Mouse (Mus musculus) retina, postnatal 1 day (tissue): Measurements from ENCODE around the gene Sgk1.
"Not testable (repeated sequence)": the region's sequence is repeated elsewhere in the genome, so short reads cannot be mapped to it uniquely, and the experiment has no call there.

Experiments used
- DNase-seq: peaks from one replicate; pipeline ENCODE4 v3.0.0-alpha.2; 2012

Sgk1 gene

GRCm38 (mm10) chr10:21868623-21869022 is 13.4 kb upstream of the Sgk1 start:
- no peak for DNase-seq

- no peak for DNase-seq
Measured at GRCm38 (mm10) chr10:21881837-21882183, 174 bp upstream of the Sgk1 start.

- DNase-seq: peak; percentile 70
Measured at GRCm38 (mm10) chr10:21883587-21883986, 1.6 kb downstream of the Sgk1 start.

GRCm38 (mm10) chr10:21884534-21884933 is 2.5 kb downstream of the Sgk1 start:
- DNase-seq: peak; percentile 53

- DNase-seq: no peak
Measured at GRCm38 (mm10) chr10:21889141-21889765, 7.3 kb downstream of the Sgk1 start.

- no peak for DNase-seq
Measured at GRCm38 (mm10) chr10:21890293-21890692, 8.3 kb downstream of the Sgk1 start.

DNA sequence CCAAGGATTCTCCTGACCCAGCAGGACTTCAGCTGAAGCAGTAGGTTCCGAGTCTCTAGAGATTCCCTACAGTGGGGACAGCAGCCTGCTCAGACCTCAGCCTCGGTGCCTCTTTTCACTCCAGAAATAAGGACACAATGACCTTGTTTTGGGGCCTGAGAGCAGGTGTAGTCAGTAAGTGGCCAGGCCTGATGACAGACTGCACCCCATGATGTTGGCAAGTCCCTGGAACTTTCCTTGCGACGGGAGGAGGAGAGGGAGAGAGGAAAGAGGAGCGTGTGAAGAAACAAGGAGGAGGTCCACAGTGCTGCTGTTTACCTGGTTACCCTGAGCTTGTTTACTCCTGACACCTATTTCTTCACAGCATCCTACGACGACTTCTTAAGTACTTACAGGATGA is 9.5 kb downstream of the Sgk1 start:
- no peak for DNase-seq

GRCm38 (mm10) chr10:21892104-21892503 is 10.1 kb downstream of the Sgk1 start:
- DNase-seq: no peak

- DNase-seq: no peak
Measured at GRCm38 (mm10) chr10:21898417-21898816, 16.4 kb downstream of the Sgk1 start.

DNA sequence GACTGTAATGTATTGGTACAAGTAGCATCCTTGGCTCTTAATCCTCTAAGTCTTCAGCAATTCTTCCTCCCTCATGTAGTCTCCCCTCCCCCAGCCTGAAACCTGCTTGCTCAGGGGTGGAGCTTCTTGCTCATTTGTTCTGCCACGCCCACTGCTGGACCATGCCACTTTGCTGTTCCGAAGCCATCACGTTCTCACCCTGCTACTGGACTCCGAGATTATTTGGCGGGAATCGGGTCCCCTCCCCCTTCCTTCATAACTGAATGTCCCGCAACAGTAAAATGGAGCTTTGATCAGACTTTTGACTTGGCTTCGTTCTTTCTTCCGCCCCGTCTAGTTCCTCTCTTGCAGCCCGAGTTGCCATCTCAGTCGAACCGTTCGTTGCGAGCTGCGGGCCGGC is 16.9 kb downstream of the Sgk1 start:
- DNase-seq: not testable (repeated sequence)

- DNase-seq: no peak
Measured at GRCm38 (mm10) chr10:21899397-21899796, 17.4 kb downstream of the Sgk1 start.

GRCm38 (mm10) chr10:21902152-21903140 is 20.5 kb downstream of the Sgk1 start:
- DNase-seq: no peak

GRCm38 (mm10) chr10:21904151-21904550 is 22.2 kb downstream of the Sgk1 start:
- no peak for DNase-seq

GRCm38 (mm10) chr10:21905616-21906015 is 23.6 kb downstream of the Sgk1 start:
- DNase-seq: no peak

DNA sequence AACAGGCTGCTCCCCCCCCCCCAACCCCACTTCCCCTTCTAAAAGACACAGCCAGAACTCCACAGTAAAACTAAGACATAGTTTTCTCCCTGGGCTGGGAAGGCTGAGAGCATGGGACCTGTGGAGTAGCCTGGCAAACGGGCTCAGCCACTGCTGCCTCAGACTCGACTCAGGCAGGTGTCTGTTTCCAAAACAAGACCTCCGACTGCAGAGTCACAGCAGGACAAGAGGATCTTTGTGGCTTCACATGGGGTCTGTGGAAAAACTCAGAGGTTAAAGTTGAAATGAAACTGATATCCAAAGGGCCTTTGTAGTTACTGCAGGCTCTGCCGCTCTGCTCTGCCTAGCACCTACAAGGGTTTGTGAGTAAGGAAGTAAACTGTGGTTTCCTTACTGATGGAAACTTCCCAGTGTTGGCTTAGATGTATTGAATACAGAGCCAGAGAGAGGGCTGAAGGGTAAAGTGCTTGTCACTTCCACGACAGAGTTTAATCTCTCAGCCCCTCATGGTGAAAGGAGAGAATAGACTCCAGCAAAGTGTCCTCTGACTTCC is 25.0 kb downstream of the Sgk1 start:
- DNase-seq: no peak

GRCm38 (mm10) chr10:21907784-21908183 is 25.8 kb downstream of the Sgk1 start:
- DNase-seq: no peak

GRCm38 (mm10) chr10:21908686-21909085 is 26.7 kb downstream of the Sgk1 start:
- no peak for DNase-seq

GRCm38 (mm10) chr10:21910334-21910733 is 28.4 kb downstream of the Sgk1 start:
- no peak for DNase-seq

GRCm38 (mm10) chr10:21911303-21911947 is 29.4 kb downstream of the Sgk1 start:
- DNase-seq: no peak

- DNase-seq: no peak
Measured at GRCm38 (mm10) chr10:21914751-21915150, 32.8 kb downstream of the Sgk1 start.

DNA sequence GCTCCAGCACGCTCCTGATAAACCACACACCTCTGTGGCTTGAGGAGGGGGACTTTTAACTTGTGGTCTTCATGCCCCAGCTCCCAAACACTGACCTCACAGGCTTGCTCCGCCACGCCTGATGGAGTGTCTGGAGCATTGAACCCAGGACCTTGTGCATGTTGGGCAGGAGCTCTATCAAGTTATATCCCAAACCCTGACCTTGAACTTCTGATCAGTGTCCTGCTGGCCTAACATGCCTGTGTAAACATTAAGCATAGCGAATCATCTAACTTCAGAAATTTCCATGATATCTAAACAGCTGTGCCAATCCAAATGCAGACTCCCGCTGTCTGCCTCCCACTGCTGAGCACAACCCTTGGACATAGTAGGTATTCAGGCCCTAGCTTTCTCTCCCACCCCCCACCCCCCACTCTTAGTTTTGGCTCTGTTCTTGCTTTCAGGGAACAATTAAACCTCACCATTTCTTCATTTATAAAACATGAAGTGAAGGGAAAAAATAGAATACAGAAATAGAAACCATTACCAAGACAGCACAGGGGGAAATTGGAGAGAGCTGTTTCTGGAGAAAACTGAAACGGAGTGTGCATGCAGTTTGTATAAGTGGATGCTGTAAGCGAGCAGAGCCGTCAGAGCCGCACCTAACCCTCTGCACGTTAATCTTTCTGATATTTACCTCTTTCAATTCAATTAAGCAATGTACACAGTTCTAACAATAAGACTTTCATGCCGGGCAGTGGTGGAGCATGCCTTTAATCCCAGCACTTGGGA is 34.5 kb downstream of the Sgk1 start:
- no peak for DNase-seq

DNA sequence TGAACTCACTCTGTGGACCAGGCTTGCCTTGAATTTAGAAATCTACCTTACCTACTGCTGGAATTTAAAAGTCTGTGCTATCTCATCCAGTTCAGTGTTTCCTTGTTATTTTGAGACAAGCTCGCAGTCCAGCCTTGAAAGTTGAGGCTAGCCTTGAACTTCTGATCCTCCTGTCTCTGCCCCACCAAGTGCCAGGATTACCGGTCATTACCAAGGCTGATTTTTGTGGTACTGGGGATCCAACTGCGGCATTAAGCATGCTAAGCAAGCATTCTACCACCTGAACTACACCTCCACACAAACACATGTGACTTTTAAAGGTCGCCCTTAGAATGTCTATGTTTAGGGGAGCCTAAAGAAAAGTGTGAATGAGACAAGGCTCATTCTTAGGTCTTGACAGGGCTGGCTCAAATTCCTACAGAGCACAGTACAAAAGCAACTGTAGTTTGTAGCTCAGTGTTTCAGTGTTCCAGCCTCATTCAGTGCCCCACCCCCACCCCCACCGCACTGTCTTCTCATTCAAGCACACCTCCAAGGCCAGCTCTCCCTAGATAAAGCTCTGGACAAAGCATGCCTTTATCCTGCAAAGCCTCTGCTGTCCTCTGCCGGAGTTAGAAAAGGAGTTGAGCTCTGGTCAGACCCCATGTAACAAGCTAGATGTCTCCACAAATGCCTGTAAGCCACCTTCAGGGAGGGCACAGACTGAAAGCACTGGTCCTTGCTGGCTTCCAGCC is 36.2 kb downstream of the Sgk1 start:
- no peak for DNase-seq
